24 mouse cellular contexts compared by ENCODE assay signal in genomic region chr15:88792140-88792850, GRCm38 (mm10).
"Had no signal": no experiment of that assay in that cellular context is flagged by ENCODE, and none has a peak within 500 bp of the region (broad histone marks: within the 10 kb centered on the region; RNA-seq: fewer than 3 reads in every experiment).

No protein-coding gene starts in this region.

- H3K27ac ChIP-seq: heart, adult 2 months; heart, embryonic 13.5 days; heart, embryonic 15.5 days; hindbrain, embryonic 13.5 days; hindbrain, embryonic 15.5 days; hindbrain, postnatal 0 days; left cerebral cortex, adult 2 months; limb, embryonic 10.5 days; limb, embryonic 12.5 days; liver, embryonic 13.5 days had no signal

- H3K4me1 ChIP-seq: heart, embryonic 13.5 days; heart, embryonic 15.5 days; hindbrain, embryonic 13.5 days; hindbrain, embryonic 15.5 days; limb, embryonic 10.5 days; limb, embryonic 12.5 days; liver, embryonic 13.5 days had no signal

- H3K9me3 ChIP-seq: heart, embryonic 13.5 days; heart, embryonic 15.5 days; hindbrain, embryonic 13.5 days; hindbrain, embryonic 15.5 days; limb, embryonic 10.5 days; liver, embryonic 13.5 days had no signal

- H3K27me3 ChIP-seq: heart, embryonic 13.5 days; heart, embryonic 15.5 days; hindbrain, embryonic 13.5 days; hindbrain, embryonic 15.5 days; limb, embryonic 12.5 days; liver, embryonic 13.5 days had no signal

- H3K4me3 ChIP-seq: heart, adult 2 months; heart, embryonic 13.5 days; heart, embryonic 15.5 days; hindbrain, embryonic 13.5 days; hindbrain, embryonic 15.5 days; left cerebral cortex, adult 2 months; limb, embryonic 10.5 days; limb, embryonic 12.5 days; liver, embryonic 13.5 days had no signal

- ATAC-seq: forebrain, postnatal 0 days; hindbrain, postnatal 0 days had no signal

- H3K4me2 ChIP-seq: heart, embryonic 11.5 days; heart, embryonic 13.5 days; heart, embryonic 15.5 days; hindbrain, embryonic 13.5 days; hindbrain, embryonic 15.5 days; limb, embryonic 12.5 days; liver, embryonic 11.5 days; liver, embryonic 13.5 days had no signal

- H3K36me3 ChIP-seq: heart, embryonic 15.5 days; liver, embryonic 13.5 days had no signal

- H3K9ac ChIP-seq: forebrain, postnatal 0 days; heart, embryonic 13.5 days; heart, embryonic 15.5 days; hindbrain, embryonic 13.5 days; hindbrain, embryonic 15.5 days; limb, embryonic 12.5 days; liver, embryonic 13.5 days had no signal

- DNase-seq: forebrain, postnatal 0 days; gastrocnemius, postnatal 14 days; gastrocnemius, postnatal 36 days; heart, adult 11 months; heart, adult 2 months; heart, postnatal 14 days; heart, postnatal 36 days; kidney, adult 18-20 months; kidney, adult 8-10 months; kidney, postnatal 14 days; kidney, postnatal 4 days; layer of hippocampus, adult 9-11 months; liver; liver, embryonic 13.5 days had no signal
